In the genomic region with DNA sequence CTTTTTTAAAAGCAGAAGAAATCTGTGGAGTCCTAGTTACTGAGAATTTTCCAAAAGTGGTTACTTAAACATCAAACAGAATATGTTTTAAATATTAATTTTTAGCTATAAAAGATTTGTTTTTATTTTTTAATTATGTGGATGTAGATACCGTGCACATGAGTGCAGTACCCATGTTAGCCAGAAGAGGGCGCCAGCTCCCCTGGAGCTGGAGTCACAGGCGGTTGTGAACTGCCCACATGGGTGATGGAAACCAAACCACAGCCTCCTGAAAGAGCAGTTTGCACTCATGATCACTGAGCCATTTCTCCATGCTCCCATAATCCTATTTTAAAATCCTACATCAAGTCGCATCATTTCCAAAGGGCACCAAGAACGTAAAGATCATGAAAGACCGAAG, we compare ENCODE assay signal across 15 mouse cellular contexts. TPM values are rescaled to one million over a fixed set of nuclear protein-coding genes. Genes with fewer than 3 reads are reported as not detected.
DNase-seq lines count a peak whose midpoint lies in the region; ATAC-seq and TF ChIP-seq lines count a peak whose summit lies in the region.
"Had no signal": no experiment of that assay in that cellular context is flagged by ENCODE, and none has a peak within 500 bp of the region (broad histone marks: within the 10 kb centered on the region; RNA-seq: fewer than 3 reads in every experiment).

No protein-coding gene starts in this region.

- H3K27ac ChIP-seq in forebrain, postnatal 0 days (ENCODE audit: low read depth, low read length), result no peak overlapping the region
- H3K27ac ChIP-seq in forebrain, embryonic 13.5 days, result no peak overlapping the region
- H3K27ac ChIP-seq in midbrain, postnatal 0 days (ENCODE audit: low read depth, low read length), result no peak overlapping the region
- no peak overlapping the region for H3K27ac ChIP-seq in midbrain, embryonic 14.5 days (replicated peaks; ENCODE audit: low read depth, low read length)
- H3K27ac ChIP-seq: hindbrain, embryonic 15.5 days had no signal

- no peaks in the 10 kb centered on the region for H3K36me3 ChIP-seq in forebrain, postnatal 0 days (ENCODE audit: insufficient read depth)
- H3K36me3 ChIP-seq in forebrain, embryonic 13.5 days (ENCODE audit: poor library complexity, severe bottlenecking), result no peaks in the 10 kb centered on the region
- no peaks in the 10 kb centered on the region for H3K36me3 ChIP-seq in midbrain, postnatal 0 days (ENCODE audit: insufficient read depth, low read length)
- H3K36me3 ChIP-seq in midbrain, embryonic 14.5 days (ENCODE audit: control insufficient read depth, insufficient read depth, low read length), result no peaks in the 10 kb centered on the region
- no peaks in the 10 kb centered on the region for H3K36me3 ChIP-seq in splenic B cell, adult 2 months (ENCODE audit: control insufficient read depth, insufficient read depth, low read length, poor library complexity, severe bottlenecking)
- H3K36me3 ChIP-seq: hindbrain, embryonic 15.5 days had no signal

- no peak overlapping the region for H3K9ac ChIP-seq in forebrain, postnatal 0 days
- H3K9ac ChIP-seq in forebrain, embryonic 13.5 days, result no peak overlapping the region
- no peak overlapping the region for H3K9ac ChIP-seq in midbrain, postnatal 0 days (replicated peaks; ENCODE audit: low read length, poor library complexity, severe bottlenecking)
- H3K9ac ChIP-seq in midbrain, embryonic 14.5 days (replicated peaks; ENCODE audit: low read length), result no peak overlapping the region
- H3K9ac ChIP-seq: hindbrain, embryonic 15.5 days had no signal

- no peak overlapping the region for H3K4me2 ChIP-seq in forebrain, postnatal 0 days (ENCODE audit: low read depth)
- no peak overlapping the region for H3K4me2 ChIP-seq in forebrain, embryonic 13.5 days
- H3K4me2 ChIP-seq in midbrain, postnatal 0 days (ENCODE audit: low read depth, low read length, poor library complexity, severe bottlenecking), result no peak overlapping the region
- no peak overlapping the region for H3K4me2 ChIP-seq in midbrain, embryonic 14.5 days (ENCODE audit: low read length)
- H3K4me2 ChIP-seq: heart, embryonic 11.5 days; hindbrain, embryonic 15.5 days had no signal

- peaks cover 13% of the 10 kb centered on the region for H3K27me3 ChIP-seq in forebrain, postnatal 0 days (ENCODE audit: insufficient read depth, low read length)
- H3K27me3 ChIP-seq in forebrain, embryonic 13.5 days, result peaks cover 33% of the 10 kb centered on the region
- H3K27me3 ChIP-seq in midbrain, postnatal 0 days (ENCODE audit: insufficient read depth, low read length), result peaks cover 21% of the 10 kb centered on the region
- peaks cover 17% of the 10 kb centered on the region for H3K27me3 ChIP-seq in midbrain, embryonic 14.5 days (ENCODE audit: control insufficient read depth, insufficient read depth, low read length)
- 0 out of 2 replicates have a peak, but pooled peaks cover 2% of the 10 kb centered on the region for H3K27me3 ChIP-seq in splenic B cell, adult 2 months (ENCODE audit: control insufficient read depth, insufficient read depth, low read length, poor library complexity, severe bottlenecking)

- H3K4me1 ChIP-seq in forebrain, postnatal 0 days (ENCODE audit: insufficient read depth), result peaks cover 4% of the 10 kb centered on the region; the same call in 1 of the 2 replicates
- peaks cover 16% of the 10 kb centered on the region for H3K4me1 ChIP-seq in forebrain, embryonic 13.5 days
- H3K4me1 ChIP-seq in midbrain, postnatal 0 days (ENCODE audit: insufficient read depth, low read length), result 0 out of 2 replicates have a peak, but pooled peaks cover 9% of the 10 kb centered on the region
- H3K4me1 ChIP-seq in midbrain, embryonic 14.5 days (ENCODE audit: control insufficient read depth, insufficient read depth, low read length), result peaks cover 4% of the 10 kb centered on the region; the same call in 1 of the 2 replicates

- no peak for ATAC-seq in forebrain, postnatal 0 days
- no peak for ATAC-seq in forebrain, embryonic 13.5 days
- no peak for ATAC-seq in midbrain, postnatal 0 days (ENCODE audit: low FRiP score)
- ATAC-seq in midbrain, embryonic 14.5 days (ENCODE audit: low FRiP score, low TSS enrichment), result no peak

- WGBS in forebrain, postnatal 0 days, result 69% methylated on average over 6 of the region's 6 CpGs
- 67% methylated on average over 6 of the region's 6 CpGs for WGBS in forebrain, embryonic 13.5 days
- WGBS in midbrain, postnatal 0 days, result 54% methylated on average over 6 of the region's 6 CpGs
- WGBS in midbrain, embryonic 14.5 days, result 53% methylated on average over 6 of the region's 6 CpGs

- TF ChIP-seq CTCF in forebrain, postnatal 0 days (IDR thresholded peaks at IDR 0.05; ENCODE audit: low read depth), result peak; percentile 51
- TF ChIP-seq CTCF in midbrain, postnatal 0 days (IDR thresholded peaks at IDR 0.05), result peak; percentile 59

- H3K4me3 ChIP-seq in forebrain, postnatal 0 days (ENCODE audit: low read depth, low read length), result no peak overlapping the region
- no peak overlapping the region for H3K4me3 ChIP-seq in forebrain, embryonic 13.5 days
- no peak overlapping the region for H3K4me3 ChIP-seq in midbrain, postnatal 0 days (ENCODE audit: low read depth, low read length)
- H3K4me3 ChIP-seq in midbrain, embryonic 14.5 days (replicated peaks; ENCODE audit: low read depth, low read length), result no peak overlapping the region
- H3K4me3 ChIP-seq: hindbrain, embryonic 15.5 days; myocyte had no signal

- DNase-seq in forebrain, postnatal 0 days, result no peak
- no peak for DNase-seq in midbrain, postnatal 0 days (ENCODE audit: low spot score)
- DNase-seq in midbrain, embryonic 14.5 days, result no peak
- peak; percentile 11 for DNase-seq in T-cell, adult 2 months (ENCODE audit: low spot score)
- DNase-seq in splenic B cell, adult 2 months (ENCODE audit: low read depth, low spot score), result peak; percentile 56
- no peak for DNase-seq in neural tube, embryonic 10.5 days (ENCODE audit: extremely low spot score, low spot score)
- no peak for DNase-seq in right cerebral cortex, postnatal 14 days
- DNase-seq: adrenal gland, postnatal 10 days; left cerebral cortex, postnatal 4 days; retina, postnatal 1 day had no signal

- H3K9me3 ChIP-seq in forebrain, postnatal 0 days (ENCODE audit: low read length), result no peaks in the 10 kb centered on the region
- H3K9me3 ChIP-seq in forebrain, embryonic 13.5 days (replicated peaks), result peaks cover 4% of the 10 kb centered on the region; the same call in 1 of the 2 replicates
- no peaks in the 10 kb centered on the region for H3K9me3 ChIP-seq in midbrain, postnatal 0 days (ENCODE audit: low read length)
- no peaks in the 10 kb centered on the region for H3K9me3 ChIP-seq in midbrain, embryonic 14.5 days (ENCODE audit: control insufficient read depth, low read length)
- H3K9me3 ChIP-seq: hindbrain, embryonic 15.5 days had no signal

RNA-seq across cellular contexts. Expression of a gene that starts 1.4 kb away (rescaled TPM):
- total RNA-seq in forebrain, postnatal 0 days (2014; rRNA removed), result 0.38 and 0.57 TPM in 2 replicates
- 0.82 and 0.84 TPM in 2 replicates for polyA plus RNA-seq in forebrain, postnatal 0 days (2015; fragmentation: Nextera tagmentation; extraction: Ambion mirVana)
- polyA plus RNA-seq in forebrain, embryonic 13.5 days (2015; fragmentation: Nextera tagmentation; extraction: Ambion mirVana), result 0.60 and 0.76 TPM in 2 replicates
- 0.57 and 0.93 TPM in 2 replicates for total RNA-seq in midbrain, postnatal 0 days (2014; rRNA removed)
- 0.67 and 0.90 TPM in 2 replicates for polyA plus RNA-seq in midbrain, postnatal 0 days (2015; fragmentation: Nextera tagmentation; extraction: Ambion mirVana)
- polyA plus RNA-seq in midbrain, embryonic 14.5 days (2014; fragmentation: Nextera tagmentation; extraction: Ambion mirVana), result 0.26 and 0.83 TPM in 2 replicates

RNA-seq across cellular contexts. Expression of a gene that starts 27.9 kb away (rescaled TPM):
- total RNA-seq in forebrain, postnatal 0 days (2014; rRNA removed), result not detected in 2 replicates
- 0.09 TPM in 1 of 2 replicates, not detected in the other for polyA plus RNA-seq in forebrain, postnatal 0 days (2015; fragmentation: Nextera tagmentation; extraction: Ambion mirVana)
- polyA plus RNA-seq in forebrain, embryonic 13.5 days (2015; fragmentation: Nextera tagmentation; extraction: Ambion mirVana), result not detected in 2 replicates
- 0.19 TPM in 1 of 2 replicates, not detected in the other for total RNA-seq in midbrain, postnatal 0 days (2014; rRNA removed)
- 0.10 and 0.12 TPM in 2 replicates for polyA plus RNA-seq in midbrain, postnatal 0 days (2015; fragmentation: Nextera tagmentation; extraction: Ambion mirVana)
- not detected in 2 replicates for polyA plus RNA-seq in midbrain, embryonic 14.5 days (2014; fragmentation: Nextera tagmentation; extraction: Ambion mirVana)
- total RNA-seq: left cerebral cortex, postnatal 4 days had no signal
- polyA plus RNA-seq: C2C12; heart, embryonic 11.5 days; hindbrain, embryonic 15.5 days; myocyte had no signal

RNA-seq across cellular contexts. Expression of a gene that starts 41.6 kb away (rescaled TPM):
- total RNA-seq in forebrain, postnatal 0 days (2014; rRNA removed), result not detected in 2 replicates
- polyA plus RNA-seq in forebrain, postnatal 0 days (2015; fragmentation: Nextera tagmentation; extraction: Ambion mirVana), result not detected in 2 replicates
- polyA plus RNA-seq in forebrain, embryonic 13.5 days (2015; fragmentation: Nextera tagmentation; extraction: Ambion mirVana), result not detected in 2 replicates
- 0.82 TPM in 1 of 2 replicates, not detected in the other for total RNA-seq in midbrain, postnatal 0 days (2014; rRNA removed)
- not detected in 2 replicates for polyA plus RNA-seq in midbrain, postnatal 0 days (2015; fragmentation: Nextera tagmentation; extraction: Ambion mirVana)
- polyA plus RNA-seq in midbrain, embryonic 14.5 days (2014; fragmentation: Nextera tagmentation; extraction: Ambion mirVana), result not detected in 2 replicates
- polyA plus RNA-seq: C2C12; heart, embryonic 11.5 days; hindbrain, embryonic 15.5 days; myocyte had no signal

RNA-seq across cellular contexts. Expression of a gene that starts 43.9 kb away (rescaled TPM):
- 0.24 TPM in 1 of 2 replicates, not detected in the other for total RNA-seq in forebrain, postnatal 0 days (2014; rRNA removed)
- 0.05 and 0.18 TPM in 2 replicates for polyA plus RNA-seq in forebrain, postnatal 0 days (2015; fragmentation: Nextera tagmentation; extraction: Ambion mirVana)
- polyA plus RNA-seq in forebrain, embryonic 13.5 days (2015; fragmentation: Nextera tagmentation; extraction: Ambion mirVana), result 0.11 TPM in 1 of 2 replicates, not detected in the other
- total RNA-seq in midbrain, postnatal 0 days (2014; rRNA removed), result 0.16 and 0.42 TPM in 2 replicates
- 0.09 and 0.10 TPM in 2 replicates for polyA plus RNA-seq in midbrain, postnatal 0 days (2015; fragmentation: Nextera tagmentation; extraction: Ambion mirVana)
- polyA plus RNA-seq in midbrain, embryonic 14.5 days (2014; fragmentation: Nextera tagmentation; extraction: Ambion mirVana), result not detected in 2 replicates
- polyA plus RNA-seq: C2C12, myocyte had no signal

RNA-seq across cellular contexts. Expression of a gene that starts 52.3 kb away (rescaled TPM):
- total RNA-seq in forebrain, postnatal 0 days (2014; rRNA removed), result not detected in 2 replicates
- not detected in 2 replicates for polyA plus RNA-seq in forebrain, postnatal 0 days (2015; fragmentation: Nextera tagmentation; extraction: Ambion mirVana)
- not detected in 2 replicates for polyA plus RNA-seq in forebrain, embryonic 13.5 days (2015; fragmentation: Nextera tagmentation; extraction: Ambion mirVana)
- 0.82 TPM in 1 of 2 replicates, not detected in the other for total RNA-seq in midbrain, postnatal 0 days (2014; rRNA removed)
- polyA plus RNA-seq in midbrain, postnatal 0 days (2015; fragmentation: Nextera tagmentation; extraction: Ambion mirVana), result not detected in 2 replicates
- polyA plus RNA-seq in midbrain, embryonic 14.5 days (2014; fragmentation: Nextera tagmentation; extraction: Ambion mirVana), result not detected in 2 replicates
- polyA plus RNA-seq: heart, embryonic 11.5 days; hindbrain, embryonic 15.5 days had no signal

Comparison
In these comparisons a context has a peak if more than half of its experiments do, and no peak if none do; other contexts are left out.
1. DNase-seq: peak in T-cell, adult 2 months (single experiment) and splenic B cell, adult 2 months (single experiment); none in forebrain, postnatal 0 days (single experiment), midbrain, postnatal 0 days (single experiment), midbrain, embryonic 14.5 days (single experiment), neural tube, embryonic 10.5 days (single experiment) and right cerebral cortex, postnatal 14 days (single experiment).